Mouse (Mus musculus): ENCODE results near the gene Epha8. TPM values are rescaled to one million over a fixed set of nuclear protein-coding genes. Genes with fewer than 3 reads are reported as not detected.

Gene Epha8
- total and polyA plus RNA-seq, 3 experiments, result 0.03 TPM; not detected in 2

DNA sequence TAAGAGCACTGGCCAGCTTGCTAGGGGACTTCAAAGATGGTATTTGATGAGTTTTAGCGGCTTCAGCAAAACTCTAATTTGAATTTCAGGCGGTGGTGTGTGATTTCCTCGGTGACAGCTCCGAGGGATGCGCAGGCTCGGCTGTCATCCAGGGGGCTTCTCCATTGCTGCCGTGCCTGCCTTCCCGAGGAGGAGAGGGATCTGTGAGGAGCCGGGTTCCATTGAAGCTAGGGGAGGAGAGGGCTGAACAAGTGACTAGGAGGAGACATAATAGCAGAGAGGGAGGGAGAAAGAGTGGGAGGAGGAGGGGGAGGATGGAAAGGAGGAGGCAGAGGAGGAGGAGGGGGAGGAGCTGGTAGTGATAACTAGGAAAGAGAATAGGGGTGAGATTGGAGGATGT is 10.9 kb upstream of the Epha8 start:
- H3K4me3 ChIP-seq (ENCODE audit: control insufficient read depth in 1 of 2, insufficient read depth in 1 of 2, low read depth in 2 of 2, low read length in 2 of 2), result no peak overlapping the region
- TF ChIP-seq E2F4 (IDR thresholded peaks at IDR 0.05; ENCODE audit: borderline replicate concordance, low read depth, low read length) (no peak), MAX (IDR thresholded peaks at IDR 0.05; ENCODE audit: low read length) (no peak), TBP (IDR thresholded peaks at IDR 0.05; ENCODE audit: low read depth, low read length) (no peak), BHLHE40 (IDR thresholded peaks at IDR 0.05; ENCODE audit: borderline replicate concordance, low read depth, low read length) (no peak), MEF2A (IDR thresholded peaks at IDR 0.05; ENCODE audit: extremely low read depth, insufficient replicate concordance, low read depth, low read length, poor library complexity, severe bottlenecking) (no peak), NRF1 (IDR thresholded peaks at IDR 0.05; ENCODE audit: insufficient read depth, low read depth, low read length, poor library complexity, severe bottlenecking) (no peak), ZNF384 (IDR thresholded peaks at IDR 0.05; ENCODE audit: low read depth, low read length) (no peak), SMC3 (IDR thresholded peaks at IDR 0.05; ENCODE audit: low read depth, low read length) (no peak), EP300 (IDR thresholded peaks at IDR 0.05; ENCODE audit: low read depth in 1 of 2, low read length in 2 of 2) (no peak), UBTF (IDR thresholded peaks at IDR 0.05; ENCODE audit: borderline replicate concordance, insufficient read depth, low read depth, low read length) (no peak), SIN3A (IDR thresholded peaks at IDR 0.05; ENCODE audit: low read length) (no peak), ZC3H11A (IDR thresholded peaks at IDR 0.05; ENCODE audit: low read depth, low read length) (no peak)
- no peaks in the 10 kb centered on the region for H3K9me3 ChIP-seq (replicated peaks; ENCODE audit: insufficient read depth, low read length)
- no peak overlapping the region for H3K9ac ChIP-seq (ENCODE audit: control insufficient read depth, low read depth, low read length, poor library complexity, severe bottlenecking)
- H3K79me2 ChIP-seq (ENCODE audit: control insufficient read depth, insufficient read depth, low read length, poor library complexity), result no peaks in the 10 kb centered on the region
- H3K27ac ChIP-seq (ENCODE audit: control insufficient read depth, low read depth, low read length), result no peak overlapping the region
- DNase-seq (ENCODE audit: low read depth, low spot score), result no peak
- no peaks in the 10 kb centered on the region for H3K27me3 ChIP-seq (ENCODE audit: control insufficient read depth in 1 of 2, insufficient read depth in 2 of 2, low read length in 2 of 2)
- no peaks in the 10 kb centered on the region for H3K4me1 ChIP-seq (ENCODE audit: control insufficient read depth in 1 of 2, insufficient read depth in 2 of 2, low read length in 2 of 2)
- H3K36me3 ChIP-seq (ENCODE audit: control insufficient read depth in 1 of 2, insufficient read depth in 2 of 2, low read length in 2 of 2), result no peaks in the 10 kb centered on the region

DNA sequence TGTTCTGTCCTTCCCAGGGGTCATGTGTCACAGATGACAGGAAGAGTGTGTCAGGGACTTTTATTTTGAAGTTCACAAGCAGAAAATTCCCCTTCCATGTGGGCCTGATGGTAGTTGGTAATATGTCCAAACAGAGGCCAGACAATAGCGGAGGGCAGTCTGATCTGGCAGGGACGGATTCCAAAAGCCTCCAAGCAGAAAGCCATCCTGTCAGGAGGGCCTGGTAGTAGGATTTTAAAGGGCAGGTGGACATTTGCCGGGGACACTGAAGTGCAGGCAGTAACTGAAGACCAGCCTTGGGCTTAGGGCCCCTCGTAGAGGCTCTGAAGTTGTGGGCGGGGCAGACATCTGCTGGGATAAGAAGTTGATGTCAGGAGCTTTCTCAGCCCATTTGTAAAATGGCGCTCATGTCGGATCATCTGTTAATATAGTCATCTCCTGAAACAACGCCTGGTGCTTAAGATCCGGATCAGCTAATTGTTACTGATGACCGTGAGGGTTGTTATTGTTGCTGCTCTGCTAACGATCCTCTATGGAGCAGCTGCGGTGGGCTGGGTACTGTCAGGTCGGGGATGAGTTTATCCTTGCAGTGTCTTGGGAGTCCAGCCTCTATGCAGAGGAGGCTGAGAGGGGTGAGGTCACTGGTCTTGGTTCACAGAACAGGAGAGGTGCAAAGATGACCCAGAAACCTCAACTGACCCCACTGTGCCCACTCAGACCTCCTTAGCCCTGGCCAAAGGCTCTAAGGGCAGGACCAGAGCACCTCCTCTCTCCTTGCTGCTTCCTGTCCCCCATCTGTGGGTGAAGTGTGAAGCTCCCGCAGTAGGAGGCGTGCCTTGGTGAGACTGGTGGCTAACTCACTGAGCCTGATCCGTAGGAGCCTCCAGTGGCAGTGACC is 10.1 kb upstream of the Epha8 start:
- no peaks in the 10 kb centered on the region for H3K4me1 ChIP-seq (ENCODE audit: control insufficient read depth in 1 of 2, insufficient read depth in 2 of 2, low read length in 2 of 2)
- TF ChIP-seq HCFC1 (IDR thresholded peaks at IDR 0.05; ENCODE audit: low read depth, low read length), result no peak
- no peak for TF ChIP-seq ZC3H11A (IDR thresholded peaks at IDR 0.05; ENCODE audit: low read depth, low read length)
- DNase-seq (ENCODE audit: low read depth, low spot score), result no peak
- no peaks in the 10 kb centered on the region for H3K9me3 ChIP-seq (replicated peaks; ENCODE audit: insufficient read depth, low read length)
- H3K79me2 ChIP-seq (ENCODE audit: control insufficient read depth, insufficient read depth, low read length, poor library complexity), result no peaks in the 10 kb centered on the region
- H3K9ac ChIP-seq (ENCODE audit: control insufficient read depth, low read depth, low read length, poor library complexity, severe bottlenecking), result no peak overlapping the region
- H3K27ac ChIP-seq (ENCODE audit: control insufficient read depth, low read depth, low read length), result no peak overlapping the region
- H3K36me3 ChIP-seq (ENCODE audit: control insufficient read depth in 1 of 2, insufficient read depth in 2 of 2, low read length in 2 of 2), result no peaks in the 10 kb centered on the region
- H3K27me3 ChIP-seq (ENCODE audit: control insufficient read depth in 1 of 2, insufficient read depth in 2 of 2, low read length in 2 of 2), result no peaks in the 10 kb centered on the region
- no peak overlapping the region for H3K4me3 ChIP-seq (ENCODE audit: control insufficient read depth in 1 of 2, insufficient read depth in 1 of 2, low read depth in 2 of 2, low read length in 2 of 2)

Data from MEL (cell line).